Mouse (Mus musculus): Measurements from ENCODE around the gene Man2b1.
A peak's percentile ranks its signal among the peaks of the same experiment; 100 is the strongest.

- no peak for TF ChIP-seq POLR2A (IDR thresholded peaks at IDR 0.05; ENCODE audit: borderline replicate concordance, insufficient read depth, low read length)
- TF ChIP-seq CTCF (IDR thresholded peaks at IDR 0.05; ENCODE audit: borderline replicate concordance, insufficient read depth, low read depth, low read length): peak; percentile 93
These were observed 6.1 kb upstream of the Man2b1 start for GRCm38 (mm10) chr8:85076993-85077392.

Measured in cerebellum, adult 2 months (tissue).